Mouse (Mus musculus): ENCODE measurements around the gene Ccdc15. TPM values are rescaled to one million over a fixed set of nuclear protein-coding genes. Genes with fewer than 3 reads are reported as not detected.

The Ccdc15 gene
- polyA plus RNA-seq, 1 experiment from 2014 or later = 0.57 TPM

- Histone ChIP-seq H3K4me3 (ENCODE audit: inconsistent target) (no peak overlapping the region), H3K79me2 (ENCODE audit: inconsistent target) (peaks cover 4% of the 10 kb centered on the region; the same call in 1 of the 2 replicates), H3K27ac (peak overlapping the region; percentile 32), H3K36me3 (ENCODE audit: inconsistent target) (peaks cover 57% of the 10 kb centered on the region)
- 89% methylated on average over 8 of the region's 9 CpGs for WGBS (ENCODE audit: missing documents)
These were observed 117.6 kb downstream of the Ccdc15 start for GRCm38 (mm10) chr9:37230486-37231195.

GRCm38 (mm10) chr9:37229880-37230325, 118.3 kb downstream of the Ccdc15 start:
- Histone ChIP-seq H3K4me3 (ENCODE audit: inconsistent target) (no peak overlapping the region), H3K27ac (peak overlapping the region; percentile 32), H3K36me3 (ENCODE audit: inconsistent target) (peaks cover 49% of the 10 kb centered on the region), H3K79me2 (ENCODE audit: inconsistent target) (peaks cover under 1% of the 10 kb centered on the region; the same call in 1 of the 2 replicates)
- WGBS (ENCODE audit: missing documents) = 0% methylated on average over 1 of the region's 1 CpGs

Other genes starting within 250 kb of the Ccdc15 start
- not detected in 3 replicates for gene Pknox2, start 201.0 kb downstream of the Ccdc15 start, polyA plus RNA-seq (2018)
- 2.8 to 3.0 TPM (median 2.8 TPM) in 3 replicates for gene Tmem218, start 140.2 kb downstream of the Ccdc15 start, polyA plus RNA-seq (2018)
- 136 to 253 TPM (median 157 TPM) in 3 replicates for gene Slc37a2, start 92.7 kb downstream of the Ccdc15 start, polyA plus RNA-seq (2018)
- gene Hepacam, start 18.9 kb upstream of the Ccdc15 start, polyA plus RNA-seq (2018) = not detected in 3 replicates
- not detected in 3 replicates for gene Robo4, start 53.5 kb upstream of the Ccdc15 start, polyA plus RNA-seq (2018)
- not detected in 3 replicates for gene Robo3, start 84.8 kb upstream of the Ccdc15 start, polyA plus RNA-seq (2018)
- gene Msantd2, start 140.9 kb upstream of the Ccdc15 start, polyA plus RNA-seq (2018) = 6.0 to 10.2 TPM (median 7.9 TPM) in 3 replicates
- gene Esam, start 179.6 kb upstream of the Ccdc15 start, polyA plus RNA-seq (2018) = 0.17 to 0.22 TPM in 2 of 3 replicates, not detected in the other
- not detected in 3 replicates for gene Vsig2, start 190.8 kb upstream of the Ccdc15 start, polyA plus RNA-seq (2018)
- 0.50 to 1.4 TPM (median 0.82 TPM) in 3 replicates for gene Nrgn, start 204.5 kb upstream of the Ccdc15 start, polyA plus RNA-seq (2018)
- gene Siae, start 207.3 kb upstream of the Ccdc15 start, polyA plus RNA-seq (2018) = 17.3 to 25.0 TPM (median 19.8 TPM) in 3 replicates